Mouse (Mus musculus): ENCODE measurements at regions not wholly inside any gene's neighbourhood (a gene's known extent, or its start where the extent isn't known, plus 50 kb on each side); places are given as distances from the start of the nearest gene placed in this dataset.

GRCm38 (mm10) chr9:49964666-49965065 lies 165.9 kb upstream of the Ncam1 start:
- Histone ChIP-seq H3K27me3 (replicated peaks) (no peaks in the 10 kb centered on the region), H3K9me3 (replicated peaks) (no peaks in the 10 kb centered on the region), H3K36me3 (no peaks in the 10 kb centered on the region), H3K9ac (replicated peaks) (no peak overlapping the region), H3K4me1 (peaks cover 38% of the 10 kb centered on the region), H3K27ac (replicated peaks) (no peak overlapping the region), H3K4me3 (replicated peaks) (no peak overlapping the region), H3K4me2 (no peak overlapping the region)
- no peak for ATAC-seq (ENCODE audit: low FRiP score)
- 70% methylated on average over 4 of the region's 4 CpGs for WGBS

- no peak overlapping the region for H3K9ac ChIP-seq (replicated peaks)
- 9% methylated on average over 8 of the region's 8 CpGs for WGBS
- no peak overlapping the region for H3K4me2 ChIP-seq
- peak; percentile 78 for ATAC-seq (ENCODE audit: low FRiP score)
- no peaks in the 10 kb centered on the region for H3K9me3 ChIP-seq (replicated peaks)
- H3K4me3 ChIP-seq (replicated peaks) = no peak overlapping the region
- H3K27me3 ChIP-seq (replicated peaks) = no peaks in the 10 kb centered on the region
- H3K4me1 ChIP-seq = peaks cover 46% of the 10 kb centered on the region
- no peaks in the 10 kb centered on the region for H3K36me3 ChIP-seq
- H3K27ac ChIP-seq (replicated peaks) = peak overlapping the region; percentile 64
These were observed 163.9 kb upstream of the Ncam1 start for GRCm38 (mm10) chr9:49962561-49963071.

- peaks cover 46% of the 10 kb centered on the region for H3K4me1 ChIP-seq
- H3K9me3 ChIP-seq (replicated peaks) = no peaks in the 10 kb centered on the region
- H3K36me3 ChIP-seq = no peaks in the 10 kb centered on the region
- no peak overlapping the region for H3K4me3 ChIP-seq (replicated peaks)
- no peaks in the 10 kb centered on the region for H3K27me3 ChIP-seq (replicated peaks)
- peak overlapping the region; percentile 64 for H3K27ac ChIP-seq (replicated peaks)
- H3K9ac ChIP-seq (replicated peaks) = no peak overlapping the region
- ATAC-seq (ENCODE audit: low FRiP score) = peak; percentile 86
- 10% methylated on average over 3 of the region's 3 CpGs for WGBS
- no peak overlapping the region for H3K4me2 ChIP-seq
These were observed 163.2 kb upstream of the Ncam1 start for GRCm38 (mm10) chr9:49961965-49962364.

- H3K36me3 ChIP-seq = no peaks in the 10 kb centered on the region
- no peak overlapping the region for H3K4me2 ChIP-seq
- WGBS = 30% methylated on average over 5 of the region's 5 CpGs
- H3K27me3 ChIP-seq (replicated peaks) = no peaks in the 10 kb centered on the region
- ATAC-seq (ENCODE audit: low FRiP score) = no peak
- H3K4me1 ChIP-seq = peaks cover 46% of the 10 kb centered on the region
- no peaks in the 10 kb centered on the region for H3K9me3 ChIP-seq (replicated peaks)
- H3K27ac ChIP-seq (replicated peaks) = 0 out of 2 replicates have a peak overlapping the region, but pooled peaks have one; percentile 64
- no peak overlapping the region for H3K9ac ChIP-seq (replicated peaks)
- no peak overlapping the region for H3K4me3 ChIP-seq (replicated peaks)
These were observed 162.6 kb upstream of the Ncam1 start for GRCm38 (mm10) chr9:49961329-49961728.

- Histone ChIP-seq H3K27me3 (replicated peaks) (no peaks in the 10 kb centered on the region), H3K4me3 (replicated peaks) (no peak overlapping the region), H3K4me1 (peaks cover 46% of the 10 kb centered on the region), H3K9me3 (replicated peaks) (no peaks in the 10 kb centered on the region), H3K4me2 (no peak overlapping the region), H3K9ac (replicated peaks) (no peak overlapping the region), H3K27ac (replicated peaks) (0 out of 2 replicates have a peak overlapping the region, but pooled peaks have one; percentile 5), H3K36me3 (no peaks in the 10 kb centered on the region)
- 49% methylated on average over 10 of the region's 10 CpGs for WGBS
- ATAC-seq (ENCODE audit: low FRiP score) = no peak
These were observed 161.3 kb upstream of the Ncam1 start for GRCm38 (mm10) chr9:49959987-49960386.

GRCm38 (mm10) chr9:49958890-49959289 lies 160.2 kb upstream of the Ncam1 start:
- 68% methylated on average over 3 of the region's 3 CpGs for WGBS
- Histone ChIP-seq H3K27ac (replicated peaks) (no peak overlapping the region), H3K4me1 (peaks cover 46% of the 10 kb centered on the region), H3K36me3 (no peaks in the 10 kb centered on the region), H3K27me3 (replicated peaks) (no peaks in the 10 kb centered on the region), H3K4me2 (no peak overlapping the region), H3K9ac (replicated peaks) (no peak overlapping the region), H3K9me3 (replicated peaks) (no peaks in the 10 kb centered on the region), H3K4me3 (replicated peaks) (no peak overlapping the region)
- ATAC-seq (ENCODE audit: low FRiP score) = no peak

- Histone ChIP-seq H3K27ac (replicated peaks) (no peak overlapping the region), H3K36me3 (no peaks in the 10 kb centered on the region), H3K9me3 (replicated peaks) (no peaks in the 10 kb centered on the region), H3K4me3 (replicated peaks) (no peak overlapping the region), H3K4me1 (peaks cover 7% of the 10 kb centered on the region), H3K27me3 (replicated peaks) (no peaks in the 10 kb centered on the region), H3K4me2 (no peak overlapping the region), H3K9ac (replicated peaks) (no peak overlapping the region)
- no peak for ATAC-seq (ENCODE audit: low FRiP score)
- 53% methylated on average over 3 of the region's 3 CpGs for WGBS
These were observed 155.9 kb upstream of the Ncam1 start for GRCm38 (mm10) chr9:49954601-49955000.

- Histone ChIP-seq H3K4me1 (no peaks in the 10 kb centered on the region), H3K27me3 (replicated peaks) (no peaks in the 10 kb centered on the region), H3K27ac (replicated peaks) (no peak overlapping the region), H3K9ac (replicated peaks) (no peak overlapping the region), H3K4me3 (replicated peaks) (no peak overlapping the region), H3K4me2 (no peak overlapping the region), H3K36me3 (no peaks in the 10 kb centered on the region), H3K9me3 (replicated peaks) (no peaks in the 10 kb centered on the region)
- 38% methylated on average over 5 of the region's 5 CpGs for WGBS
- ATAC-seq (ENCODE audit: low FRiP score) = no peak
These were observed 151.6 kb upstream of the Ncam1 start for GRCm38 (mm10) chr9:49950321-49950720.

GRCm38 (mm10) chr9:49948546-49948945 lies 149.8 kb upstream of the Ncam1 start:
- 78% methylated on average over 4 of the region's 4 CpGs for WGBS
- ATAC-seq (ENCODE audit: low FRiP score) = no peak
- H3K36me3 ChIP-seq = no peaks in the 10 kb centered on the region
- H3K9ac ChIP-seq (replicated peaks) = no peak overlapping the region
- no peaks in the 10 kb centered on the region for H3K4me1 ChIP-seq
- H3K27me3 ChIP-seq (replicated peaks) = no peaks in the 10 kb centered on the region
- H3K4me3 ChIP-seq (replicated peaks) = no peak overlapping the region
- H3K9me3 ChIP-seq (replicated peaks) = no peaks in the 10 kb centered on the region
- H3K27ac ChIP-seq (replicated peaks) = no peak overlapping the region
- no peak overlapping the region for H3K4me2 ChIP-seq

GRCm38 (mm10) chr9:49946857-49947256 lies 148.1 kb upstream of the Ncam1 start:
- WGBS = 81% methylated on average over 2 of the region's 2 CpGs

GRCm38 (mm10) chr9:49935555-49936376 lies 137.0 kb upstream of the Ncam1 start:
- Histone ChIP-seq H3K4me3 (replicated peaks) (no peak overlapping the region), H3K27ac (replicated peaks) (no peak overlapping the region), H3K36me3 (no peaks in the 10 kb centered on the region), H3K4me1 (peaks cover 15% of the 10 kb centered on the region), H3K27me3 (replicated peaks) (no peaks in the 10 kb centered on the region; the same call in 1 of the 2 replicates), H3K4me2 (no peak overlapping the region), H3K9me3 (replicated peaks) (no peaks in the 10 kb centered on the region), H3K9ac (replicated peaks) (no peak overlapping the region)
- no peak for ATAC-seq (ENCODE audit: low FRiP score)
- 22% methylated on average over 9 of the region's 9 CpGs for WGBS

More at GRCm38 (mm10) chr9:49946857-49947256, 148.1 kb upstream of the Ncam1 start:
- Histone ChIP-seq H3K36me3 (no peaks in the 10 kb centered on the region), H3K4me1 (no peaks in the 10 kb centered on the region), H3K9ac (replicated peaks) (no peak overlapping the region), H3K27me3 (replicated peaks) (no peaks in the 10 kb centered on the region), H3K4me3 (replicated peaks) (no peak overlapping the region), H3K4me2 (no peak overlapping the region), H3K27ac (replicated peaks) (no peak overlapping the region), H3K9me3 (replicated peaks) (no peaks in the 10 kb centered on the region)
- no peak for ATAC-seq (ENCODE audit: low FRiP score)

GRCm38 (mm10) chr9:49928041-49928656 lies 129.4 kb upstream of the Ncam1 start:
- WGBS = 57% methylated on average over 3 of the region's 3 CpGs
- no peak for ATAC-seq (ENCODE audit: low FRiP score)
- Histone ChIP-seq H3K4me1 (peaks cover 21% of the 10 kb centered on the region), H3K27me3 (replicated peaks) (no peaks in the 10 kb centered on the region; the same call in 1 of the 2 replicates), H3K4me2 (no peak overlapping the region), H3K9me3 (replicated peaks) (no peaks in the 10 kb centered on the region), H3K27ac (replicated peaks) (no peak overlapping the region), H3K36me3 (no peaks in the 10 kb centered on the region), H3K4me3 (replicated peaks) (no peak overlapping the region), H3K9ac (replicated peaks) (no peak overlapping the region)

All from neural tube, embryonic 15.5 days (tissue).